3 mouse cellular contexts compared by ENCODE assay signal in genomic region chr7:28382981-28383396, GRCm38 (mm10).
TF ChIP-seq lines count a peak whose summit lies in the region.

No protein-coding gene starts in this region.

TF ChIP-seq in C2C12, 6 proteins besides CTCF, POLR2A, EP300 and RAD21 (continued from another document):
- TF ChIP-seq CEBPB (IDR thresholded peaks at IDR 0.05; ENCODE audit: low read depth) (no peak), MYOD1 (IDR thresholded peaks at IDR 0.05; ENCODE audit: control insufficient read depth, insufficient read length, low read depth) (peak; percentile 3)

TF ChIP-seq in MEL, 35 proteins besides CTCF, POLR2A, EP300 and RAD21 (continued from another document):
- TF ChIP-seq MXI1 (IDR thresholded peaks at IDR 0.05; ENCODE audit: low read depth, low read length): peak; percentile 67; the same call in 1 of the 2 replicates
- peak; percentile 54; the same call in 1 of the 2 replicates for TF ChIP-seq SIN3A (IDR thresholded peaks at IDR 0.05; ENCODE audit: low read length)
- TF ChIP-seq GATA1 (IDR thresholded peaks at IDR 0.05; ENCODE audit: low read depth, low read length): peak; percentile 90
- TF ChIP-seq KAT2A (conservative IDR thresholded peaks at IDR 0.05; ENCODE audit: low read depth, low read length): no peak
- TF ChIP-seq HCFC1 (IDR thresholded peaks at IDR 0.05; ENCODE audit: low read depth, low read length): no peak; the same call in 1 of the 2 replicates
- peak; percentile 76 for TF ChIP-seq RCOR1 (IDR thresholded peaks at IDR 0.05; ENCODE audit: low read depth, low read length)
- peak; percentile 29; the same call in 1 of the 2 replicates for TF ChIP-seq MEF2A (IDR thresholded peaks at IDR 0.05; ENCODE audit: extremely low read depth, insufficient replicate concordance, low read depth, low read length, poor library complexity, severe bottlenecking)
- TF ChIP-seq BHLHE40 (IDR thresholded peaks at IDR 0.05; ENCODE audit: borderline replicate concordance, low read depth, low read length): peak; percentile 86; the same call in 1 of the 2 replicates
- TF ChIP-seq ZMIZ1 (IDR thresholded peaks at IDR 0.05; ENCODE audit: low read depth, low read length): peak; percentile 40; the same call in 1 of the 2 replicates
- TF ChIP-seq TBP (IDR thresholded peaks at IDR 0.05; ENCODE audit: low read depth, low read length): no peak
- no peak for TF ChIP-seq MYC (IDR thresholded peaks at IDR 0.05; ENCODE audit: low read depth, low read length)
- peak; percentile 74; the same call in 1 of the 2 replicates for TF ChIP-seq MAFK (IDR thresholded peaks at IDR 0.05; ENCODE audit: borderline replicate concordance, low read depth, low read length)
- TF ChIP-seq GABPA (IDR thresholded peaks at IDR 0.05; ENCODE audit: low read depth, low read length): no peak
- peak; percentile 68 for TF ChIP-seq TCF12 (IDR thresholded peaks at IDR 0.05; ENCODE audit: low read depth, low read length)
- TF ChIP-seq POLR2AphosphoS2 (IDR thresholded peaks at IDR 0.05; ENCODE audit: low read length): 0 out of 2 replicates have a peak, but pooled peaks have one; percentile 13
- TF ChIP-seq MYB (IDR thresholded peaks at IDR 0.05; ENCODE audit: low read depth, low read length): no peak
- 0 out of 2 replicates have a peak, but pooled peaks have one; percentile 20 for TF ChIP-seq JUND (IDR thresholded peaks at IDR 0.05; ENCODE audit: low read depth, low read length)
- no peak for TF ChIP-seq ELF1 (IDR thresholded peaks at IDR 0.05; ENCODE audit: low read depth, low read length)
- TF ChIP-seq TAL1 (IDR thresholded peaks at IDR 0.05; ENCODE audit: low read length): peak; percentile 65
- TF ChIP-seq NELFE (IDR thresholded peaks at IDR 0.05; ENCODE audit: low read depth, low read length): no peak
- peak; percentile 89 for TF ChIP-seq USF1 (IDR thresholded peaks at IDR 0.05; ENCODE audit: low read depth, low read length)
- no peak for TF ChIP-seq ZNF384 (IDR thresholded peaks at IDR 0.05; ENCODE audit: low read depth, low read length)
- TF ChIP-seq MAX (IDR thresholded peaks at IDR 0.05; ENCODE audit: low read length): peak; percentile 90
- TF ChIP-seq ZKSCAN1 (IDR thresholded peaks at IDR 0.05; ENCODE audit: low read depth, low read length): no peak
- peak; percentile 15; the same call in 1 of the 2 replicates for TF ChIP-seq SMC3 (IDR thresholded peaks at IDR 0.05; ENCODE audit: low read depth, low read length)
TF ChIP-seq in MEL: peak in this region for 17.

TF ChIP-seq in myocyte, 11 proteins besides CTCF, POLR2A, EP300 and RAD21 (continued from another document):
- TF ChIP-seq USF1 (IDR thresholded peaks at IDR 0.05; ENCODE audit: low read depth) (peak; percentile 75), MYOD1 (IDR thresholded peaks at IDR 0.05; ENCODE audit: control insufficient read depth in 1 of 3, insufficient read length in 2 of 3, low read depth in 2 of 3) (peak in 2 of 3 experiments; percentile 1 to 3), CEBPB (IDR thresholded peaks at IDR 0.05; ENCODE audit: insufficient read depth, poor library complexity, severe bottlenecking) (0 out of 2 replicates have a peak, but pooled peaks have one; percentile 8), SRF (IDR thresholded peaks at IDR 0.05; ENCODE audit: control insufficient read depth, insufficient read length, low read depth) (no peak), REST (IDR thresholded peaks at IDR 0.05; ENCODE audit: insufficient read depth, insufficient read length) (no peak), POLR2AphosphoS2 (IDR thresholded peaks at IDR 0.05; ENCODE audit: insufficient read length, low read depth) (peak; percentile 31), E2F4 (IDR thresholded peaks at IDR 0.05; ENCODE audit: insufficient read depth) (no peak)
